Mouse (Mus musculus) myocyte (in vitro differentiated cells): ENCODE results near the gene Fah. TPM values are rescaled to one million over a fixed set of nuclear protein-coding genes. Genes with fewer than 3 reads are reported as not detected.

Experiments
- H3K27me3 ChIP-seq: one replicate; pipeline ENCODE4 v1.6.1; 2011; ENCODE audit not compliant: control insufficient read depth, insufficient read depth, insufficient read length
- H3K36me3 ChIP-seq: one replicate; pipeline ENCODE4 v1.6.1; 2011; ENCODE audit not compliant: control insufficient read depth, insufficient read depth
- H3K4me2 ChIP-seq: one replicate; pipeline ENCODE4 v1.6.1; 2011; ENCODE audit warnings: low read depth, control low read depth
- H3K4me3 ChIP-seq: one replicate; pipeline ENCODE4 v1.5.1; 2011; ENCODE audit warnings: mild to moderate bottlenecking, control low read depth, moderate library complexity
- H3K79me2 ChIP-seq: one replicate; pipeline ENCODE4 v1.6.1; 2011; ENCODE audit not compliant: control insufficient read depth, insufficient read depth
- H3ac ChIP-seq: one replicate; pipeline ENCODE4 v1.6.1; 2011; ENCODE audit not compliant: control insufficient read depth, insufficient read length
- CEBPB ChIP-seq: IDR thresholded peaks from 2 replicates; pipeline ENCODE4 v1.6.1; 2011; ENCODE audit warnings: mild to moderate bottlenecking, moderate library complexity; ENCODE audit not compliant: poor library complexity, insufficient read depth, severe bottlenecking
- E2F4 ChIP-seq: IDR thresholded peaks from one replicate; pipeline ENCODE4 v1.6.1; 2011; ENCODE audit warnings: mild to moderate bottlenecking, control low read depth, moderate library complexity; ENCODE audit not compliant: insufficient read depth
- MAX ChIP-seq: IDR thresholded peaks from one replicate; pipeline ENCODE4 v1.6.1; 2011; ENCODE audit warnings: low read depth, mild to moderate bottlenecking, control low read depth
- MYOD1 ChIP-seq, 3 experiments: IDR thresholded peaks; one replicate each; pipeline ENCODE4 v1.6.1; 2011; ENCODE audit warnings: control low read depth in 2 of 3, low read depth in 2 of 3, mild to moderate bottlenecking in 2 of 3, moderate library complexity in 1 of 3; ENCODE audit not compliant: insufficient read length in 2 of 3, control insufficient read depth in 1 of 3
- MYOG ChIP-seq, 3 experiments: IDR thresholded peaks; one replicate each; pipeline ENCODE4 v1.6.1; 2011; ENCODE audit warnings: control low read depth in 2 of 3, low read depth in 2 of 3, mild to moderate bottlenecking in 2 of 3; ENCODE audit not compliant: insufficient read length in 2 of 3, control insufficient read depth in 1 of 3, insufficient read depth in 1 of 3
- POLR2A ChIP-seq: IDR thresholded peaks from one replicate; pipeline ENCODE4 v1.6.1; 2011; ENCODE audit warnings: low read depth, mild to moderate bottlenecking, control low read depth, moderate library complexity; ENCODE audit not compliant: insufficient read length
- POLR2AphosphoS2 ChIP-seq: IDR thresholded peaks from one replicate; pipeline ENCODE4 v1.6.1; 2011; ENCODE audit warnings: low read depth, control low read depth; ENCODE audit not compliant: insufficient read length
- REST ChIP-seq: IDR thresholded peaks from one replicate; pipeline ENCODE4 v1.6.1; 2011; ENCODE audit warnings: mild to moderate bottlenecking, control low read depth, moderate library complexity; ENCODE audit not compliant: insufficient read depth, insufficient read length
- SRF ChIP-seq: IDR thresholded peaks from one replicate; pipeline ENCODE4 v1.6.1; 2011; ENCODE audit warnings: low read depth; ENCODE audit not compliant: control insufficient read depth, insufficient read length
- TCF12 ChIP-seq: IDR thresholded peaks from one replicate; pipeline ENCODE4 v1.6.1; 2011; ENCODE audit warnings: mild to moderate bottlenecking, control low read depth; ENCODE audit not compliant: poor library complexity, insufficient read depth, severe bottlenecking
- TCF3 ChIP-seq: IDR thresholded peaks from one replicate; pipeline ENCODE4 v1.6.1; 2011; ENCODE audit warnings: low read depth, control low read depth; ENCODE audit not compliant: insufficient read length
- USF1 ChIP-seq: IDR thresholded peaks from one replicate; pipeline ENCODE4 v1.6.1; 2011; ENCODE audit warnings: low read depth, mild to moderate bottlenecking, control low read depth, moderate library complexity
- polyA plus RNA-seq: library from polyadenylated mRNA; unstranded; fragments of >200 nt; fragmentation: generic; extraction: Trizol; gene quantifications from one replicate; pipeline ENCODE4 v1.2.1, GENCODE M21; 2012; ENCODE audit warnings: missing spikeins

The Fah gene
- polyA plus RNA-seq, 1 experiment = 39.8 TPM

DNA sequence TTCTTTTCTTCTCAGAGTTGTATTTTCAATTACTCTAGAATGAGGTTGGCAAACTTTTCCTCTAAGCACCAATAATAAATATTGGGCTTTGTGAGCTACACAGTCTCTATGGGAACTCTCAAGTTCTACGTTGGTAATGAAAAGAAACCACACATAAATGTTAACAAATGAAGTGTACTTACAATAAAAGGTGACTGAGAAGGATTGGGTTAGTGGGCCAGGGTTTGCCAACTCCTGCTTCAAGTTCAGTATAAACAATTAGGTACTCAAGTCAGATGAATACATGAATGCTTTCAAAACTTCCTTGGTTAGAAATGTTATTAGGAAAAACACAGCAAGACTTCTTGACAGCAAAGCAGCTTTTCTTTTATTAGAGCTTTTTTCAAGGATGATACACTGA, 39.7 kb upstream of the Fah start:
- Histone ChIP-seq H3K4me3 (no peak overlapping the region), H3ac (no peak overlapping the region), H3K79me2 (peaks cover 3% of the 10 kb centered on the region), H3K36me3 (peaks cover 2% of the 10 kb centered on the region), H3K4me2 (no peak overlapping the region), H3K27me3 (no peaks in the 10 kb centered on the region)
- TF ChIP-seq TCF3 = no peak
- no peak for TF ChIP-seq CEBPB
- TF ChIP-seq MYOG (IDR thresholded peaks at IDR 0.05; ENCODE audit: control insufficient read depth in 1 of 3, insufficient read depth in 1 of 3, insufficient read length in 2 of 3, low read depth in 2 of 3) = no peak

DNA sequence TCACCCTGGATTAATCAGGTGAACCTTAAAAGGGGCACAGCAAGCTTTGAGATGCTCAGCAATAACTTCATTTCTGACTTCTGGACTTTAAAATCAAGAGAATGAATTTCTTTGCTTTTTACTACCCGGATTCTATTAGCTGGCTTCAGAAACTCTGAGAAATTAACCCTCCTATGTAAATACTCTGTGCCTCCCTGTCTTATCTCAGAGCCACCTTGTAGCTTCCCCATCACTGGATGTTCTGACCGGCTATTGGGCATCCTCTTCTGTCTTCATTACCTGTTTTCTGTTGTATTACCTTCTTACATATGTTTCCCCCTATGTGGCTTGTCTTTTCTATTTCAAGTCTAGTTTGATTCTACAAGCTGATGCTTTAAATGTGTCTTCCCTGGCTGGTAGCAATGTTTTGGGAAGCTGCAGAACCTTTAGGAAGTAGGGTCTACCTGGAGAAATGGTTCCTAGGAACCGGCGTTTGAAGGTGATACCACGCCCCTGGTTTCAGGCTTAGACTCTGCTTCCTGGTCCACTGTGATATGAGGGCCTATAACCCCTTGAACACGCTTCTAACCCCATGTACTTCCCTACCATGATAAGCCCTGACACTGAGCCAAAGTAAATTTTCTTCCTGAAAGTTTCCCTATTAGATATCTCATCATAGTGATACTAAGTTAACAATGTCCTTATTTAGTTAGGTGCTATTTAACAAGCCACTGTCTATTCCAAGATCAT, 36.9 kb upstream of the Fah start:
- Histone ChIP-seq H3K27me3 (no peaks in the 10 kb centered on the region), H3K79me2 (peaks cover under 1% of the 10 kb centered on the region), H3ac (no peak overlapping the region), H3K4me2 (no peak overlapping the region), H3K36me3 (peaks cover 2% of the 10 kb centered on the region), H3K4me3 (no peak overlapping the region)
- TF ChIP-seq MYOG (IDR thresholded peaks at IDR 0.05; ENCODE audit: control insufficient read depth in 1 of 3, insufficient read depth in 1 of 3, insufficient read length in 2 of 3, low read depth in 2 of 3) (no peak), TCF12 (no peak), SRF (no peak), TCF3 (no peak), E2F4 (no peak), POLR2AphosphoS2 (no peak), CEBPB (no peak), REST (no peak), POLR2A (no peak)

DNA sequence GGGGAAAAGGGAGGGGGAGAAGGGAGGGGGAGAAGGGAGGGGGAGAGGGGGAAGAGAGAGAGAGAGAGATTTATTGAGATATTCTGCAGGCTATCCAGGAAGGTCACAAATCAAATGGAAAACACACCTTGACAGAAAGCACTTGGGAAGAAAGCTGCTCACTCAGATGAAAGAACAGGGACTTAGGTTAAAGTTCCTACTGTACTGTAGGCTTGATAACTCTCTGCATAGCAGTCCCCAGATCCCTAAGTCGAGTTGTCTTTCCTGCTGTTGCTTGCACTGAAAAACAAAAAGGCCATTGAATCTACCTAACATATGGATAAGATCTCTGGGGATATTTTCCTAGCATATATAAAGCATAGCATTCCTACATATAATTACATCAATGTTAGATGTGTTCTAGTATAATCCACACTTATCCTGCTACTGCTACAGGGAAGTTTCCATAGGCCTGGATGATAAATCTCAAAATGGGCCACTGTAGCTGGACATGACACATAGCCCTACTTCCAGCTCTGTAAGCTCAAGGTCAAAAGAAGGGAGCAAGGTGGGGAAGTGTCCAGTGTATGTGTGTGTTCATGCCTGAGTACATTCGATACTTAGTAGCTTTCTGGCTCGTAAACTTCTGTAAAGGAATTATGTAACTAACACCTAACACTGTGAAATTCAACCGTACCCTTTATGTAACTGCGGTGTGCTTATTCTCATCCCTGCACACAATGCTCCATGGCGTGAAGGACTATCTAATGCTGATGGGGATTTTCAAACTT, 35.8 kb upstream of the Fah start:
- no peaks in the 10 kb centered on the region for H3K36me3 ChIP-seq
- TF ChIP-seq CEBPB (no peak), USF1 (no peak), E2F4 (no peak), POLR2AphosphoS2 (no peak), TCF3 (no peak), SRF (no peak)
- no peaks in the 10 kb centered on the region for H3K27me3 ChIP-seq
- no peak overlapping the region for H3ac ChIP-seq
- H3K79me2 ChIP-seq = no peaks in the 10 kb centered on the region
- H3K4me2 ChIP-seq = no peak overlapping the region
- no peak overlapping the region for H3K4me3 ChIP-seq

DNA sequence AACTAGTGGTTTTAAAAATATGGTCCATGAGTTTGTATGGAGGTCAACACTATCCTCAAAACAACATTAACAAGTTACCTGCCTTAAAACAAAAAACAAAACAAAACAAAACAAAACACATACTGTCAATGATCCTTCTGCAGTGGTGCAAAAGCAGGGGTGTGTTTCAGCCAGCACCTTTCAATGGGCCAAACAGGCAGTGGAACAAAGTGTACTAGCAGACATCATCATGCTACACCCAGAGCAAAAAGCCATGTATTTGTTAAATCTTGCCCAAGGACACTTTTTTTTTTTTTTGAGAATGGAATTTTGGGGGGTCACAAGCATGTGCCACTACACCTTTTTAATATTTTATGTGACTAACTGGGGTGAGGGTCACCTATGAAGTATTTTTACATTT, 30.4 kb upstream of the Fah start:
- no peaks in the 10 kb centered on the region for H3K27me3 ChIP-seq
- no peak overlapping the region for H3K4me2 ChIP-seq
- H3K4me3 ChIP-seq = no peak overlapping the region
- TF ChIP-seq MAX (no peak), CEBPB (no peak), TCF3 (no peak), POLR2AphosphoS2 (no peak), MYOG (IDR thresholded peaks at IDR 0.05; ENCODE audit: control insufficient read depth in 1 of 3, insufficient read depth in 1 of 3, insufficient read length in 2 of 3, low read depth in 2 of 3) (no peak), SRF (no peak), MYOD1 (IDR thresholded peaks at IDR 0.05; ENCODE audit: control insufficient read depth in 1 of 3, insufficient read length in 2 of 3, low read depth in 2 of 3) (no peak), TCF12 (no peak), POLR2A (no peak), REST (no peak)
- H3ac ChIP-seq = no peak overlapping the region
- H3K36me3 ChIP-seq = peaks cover 10% of the 10 kb centered on the region
- H3K79me2 ChIP-seq = no peaks in the 10 kb centered on the region

DNA sequence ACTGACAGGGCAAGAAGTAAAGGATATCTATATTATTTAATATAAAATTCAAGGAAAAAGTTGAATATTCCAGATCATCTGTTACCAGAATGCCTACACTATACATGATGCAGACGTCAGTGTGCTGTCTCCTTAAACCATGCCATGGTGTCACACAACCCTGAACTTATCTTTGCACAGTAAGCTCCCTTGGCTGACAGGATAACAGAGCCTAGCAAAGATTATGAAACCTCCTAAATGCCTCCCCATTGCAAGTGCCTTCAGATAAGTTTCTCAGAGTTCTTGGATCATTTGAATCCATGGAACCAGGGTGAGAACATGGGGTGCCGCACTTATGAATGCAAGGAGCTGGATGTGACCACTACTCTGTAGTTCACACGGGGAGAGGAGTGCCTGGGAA, 25.4 kb upstream of the Fah start:
- H3K4me2 ChIP-seq = no peak overlapping the region
- no peaks in the 10 kb centered on the region for H3K79me2 ChIP-seq
- H3K4me3 ChIP-seq = no peak overlapping the region
- no peaks in the 10 kb centered on the region for H3K27me3 ChIP-seq
- no peak overlapping the region for H3ac ChIP-seq
- peaks cover 11% of the 10 kb centered on the region for H3K36me3 ChIP-seq
- TF ChIP-seq CEBPB (no peak), TCF12 (no peak), REST (no peak), POLR2AphosphoS2 (no peak), MYOD1 (IDR thresholded peaks at IDR 0.05; ENCODE audit: control insufficient read depth in 1 of 3, insufficient read length in 2 of 3, low read depth in 2 of 3) (no peak), TCF3 (no peak), SRF (no peak), USF1 (no peak), MAX (no peak), MYOG (IDR thresholded peaks at IDR 0.05; ENCODE audit: control insufficient read depth in 1 of 3, insufficient read depth in 1 of 3, insufficient read length in 2 of 3, low read depth in 2 of 3) (no peak), POLR2A (no peak), E2F4 (no peak)
